Mouse (Mus musculus): Measurements from ENCODE around the gene Rcan2.

The Rcan2 gene

DNA sequence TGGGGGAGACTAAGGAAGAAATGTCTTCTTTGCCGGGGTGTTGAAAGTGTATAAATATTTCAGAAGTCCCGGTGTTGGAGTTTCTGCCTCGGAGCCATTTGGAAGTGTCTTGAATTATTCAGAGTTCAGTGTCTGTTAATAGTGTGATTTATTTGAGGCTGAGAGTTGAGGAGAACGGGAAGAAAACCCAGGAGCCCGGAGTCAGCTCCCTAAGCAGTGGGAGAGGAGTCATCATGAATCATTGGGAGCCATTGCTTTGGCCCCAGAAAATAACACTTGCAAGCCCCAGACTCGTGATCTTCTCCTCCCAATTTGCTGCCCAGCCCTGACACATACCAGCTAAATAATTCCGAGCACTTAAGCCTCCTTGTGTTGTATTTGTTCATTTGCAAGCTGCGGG, 115.0 kb downstream of the Rcan2 start:
- DNase-seq (ENCODE audit: low spot score in 2 of 2), result no peak

DNA sequence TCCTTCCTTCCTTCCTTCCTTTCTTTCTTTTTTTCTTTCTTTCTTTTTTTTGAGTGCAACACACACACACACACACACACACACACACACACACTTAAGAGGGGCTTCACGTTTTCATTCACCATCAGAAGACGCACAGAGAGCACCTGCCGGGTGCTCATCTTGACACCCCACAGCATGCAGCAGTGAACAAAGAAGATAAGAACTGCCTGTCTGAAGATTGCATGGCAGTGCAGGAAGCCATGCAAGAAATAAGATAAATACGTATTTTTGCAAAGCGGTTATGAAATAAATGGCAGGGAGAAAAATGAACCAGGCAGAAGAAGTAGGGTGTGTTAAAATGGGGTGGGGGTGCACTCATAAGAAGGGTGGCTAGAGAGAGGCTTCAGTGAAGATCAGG, 116.0 kb downstream of the Rcan2 start:
- no peak for DNase-seq (ENCODE audit: low spot score in 2 of 2)

DNA sequence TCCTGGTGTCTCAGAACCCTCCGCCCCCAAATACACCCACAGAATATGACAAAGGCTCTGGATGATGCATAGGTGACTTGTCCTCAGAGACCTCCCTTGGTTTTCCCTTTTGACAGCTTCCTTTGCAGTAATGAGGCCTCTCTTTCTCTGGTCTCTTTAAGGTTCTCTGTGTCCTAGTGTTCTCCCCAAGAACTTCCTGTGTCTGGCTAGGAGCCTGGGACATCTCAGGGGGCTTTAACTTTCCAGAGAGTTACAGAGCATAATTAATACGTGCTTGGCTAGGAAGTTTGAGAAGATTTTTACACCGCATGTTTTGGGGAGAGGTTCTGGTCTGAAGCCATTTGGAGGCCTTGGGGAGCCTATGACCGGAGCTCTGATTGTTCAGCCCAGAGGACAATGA, 128.7 kb downstream of the Rcan2 start:
- no peak for DNase-seq (ENCODE audit: low spot score in 2 of 2)

DNA sequence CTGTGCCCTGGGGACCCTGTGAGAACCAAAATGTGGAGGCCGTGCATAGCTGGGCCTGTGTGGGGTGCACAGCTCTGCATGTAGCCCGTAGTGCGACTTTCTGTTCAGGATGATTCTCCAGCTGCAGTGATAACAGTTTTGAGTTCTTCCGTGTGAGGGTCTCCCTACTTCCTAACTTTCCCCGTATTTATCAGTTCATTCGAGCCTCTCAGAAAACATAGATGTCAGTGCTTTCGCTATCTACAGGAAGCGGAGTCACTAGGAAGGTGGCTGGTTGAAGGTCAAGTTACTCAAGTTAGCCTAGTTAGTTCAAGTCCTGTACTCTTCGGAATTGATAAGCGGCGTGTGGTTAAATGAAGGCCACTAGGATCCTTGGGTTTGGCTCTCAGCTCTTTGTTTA, 130.6 kb downstream of the Rcan2 start:
- DNase-seq (ENCODE audit: low spot score in 2 of 2), result no peak

DNA sequence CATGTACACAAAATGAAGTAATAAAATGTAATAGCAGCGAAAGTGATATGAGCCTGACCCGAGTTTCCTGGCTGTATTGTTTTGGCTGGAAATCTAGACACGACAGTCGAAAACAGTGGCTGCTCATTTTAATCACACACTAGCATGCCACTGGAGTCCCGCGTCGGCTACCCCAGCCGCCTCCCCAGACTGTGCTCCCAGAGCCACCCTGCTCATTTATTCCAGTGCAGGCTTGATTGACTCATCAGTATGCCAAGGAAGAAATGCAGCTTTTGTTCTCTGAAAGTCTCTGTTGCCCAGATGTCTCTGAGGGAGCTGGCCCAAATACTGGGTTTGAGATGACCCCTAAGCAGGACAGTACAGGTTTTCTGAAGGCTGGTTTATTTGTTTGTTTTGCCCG, 132.9 kb downstream of the Rcan2 start:
- no peak for DNase-seq (ENCODE audit: low spot score in 2 of 2)

DNA sequence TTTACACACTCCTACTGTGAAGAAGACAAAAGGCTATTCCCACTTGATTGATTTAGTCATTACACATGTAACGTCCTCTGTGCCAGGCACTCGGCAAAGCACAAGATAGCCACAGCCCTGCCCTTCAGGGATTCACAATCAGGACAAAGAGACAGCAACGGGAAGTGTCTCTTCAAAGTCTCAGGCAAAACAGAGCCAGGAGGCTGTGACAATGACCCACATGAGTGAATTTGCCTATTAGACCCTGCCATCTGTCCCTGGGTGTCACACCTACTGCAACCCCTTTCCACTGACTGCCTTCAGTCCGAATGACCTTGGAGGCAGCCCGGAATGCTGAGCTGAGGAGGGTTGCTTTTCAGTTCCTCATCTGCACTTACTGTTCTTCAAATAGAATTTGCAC, 151.1 kb downstream of the Rcan2 start:
- DNase-seq (ENCODE audit: low spot score in 2 of 2), result peak in 1 of 2 experiments; percentile 6

DNA sequence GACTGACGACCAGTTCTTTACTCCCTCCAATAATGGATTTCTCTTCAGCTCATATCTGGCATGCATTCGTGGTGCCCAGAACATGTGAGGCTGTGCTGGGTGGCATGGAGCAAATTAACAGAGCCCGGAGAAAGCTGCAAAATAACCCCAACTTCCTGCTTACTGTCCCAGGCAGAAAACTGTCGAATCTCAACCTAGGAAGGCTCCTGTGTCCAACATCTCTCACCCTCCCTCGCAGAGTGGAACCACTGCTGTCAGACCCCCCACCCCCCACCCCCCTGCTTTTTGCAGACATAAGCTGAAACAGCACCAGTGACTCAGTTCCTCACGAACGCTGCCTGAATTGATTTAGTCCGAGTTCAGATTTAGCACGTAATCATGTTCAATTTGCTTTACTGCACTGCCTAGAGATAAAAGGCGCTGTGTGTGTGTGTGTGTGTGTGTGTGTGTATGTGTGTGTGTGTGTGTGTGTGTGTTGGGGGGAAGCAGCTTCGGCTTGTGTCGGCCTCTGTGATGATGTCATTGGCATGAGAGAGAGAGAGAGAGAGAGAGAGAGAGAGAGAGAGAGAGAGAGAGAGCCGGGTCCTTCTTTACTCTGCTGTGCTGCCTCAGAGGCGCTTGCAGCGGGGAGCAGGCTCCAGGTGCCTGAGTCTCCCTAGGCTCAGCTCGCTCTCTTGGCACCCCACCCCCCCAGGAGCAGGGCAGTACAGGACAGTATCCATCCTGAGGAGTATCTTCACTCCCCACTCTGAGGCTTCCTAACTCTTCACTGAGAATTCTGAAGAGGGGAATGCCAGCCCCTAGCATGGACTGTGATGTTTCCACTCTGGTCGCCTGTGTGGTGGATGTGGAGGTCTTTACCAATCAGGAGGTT, 151.7 kb downstream of the Rcan2 start:
- DNase-seq (ENCODE audit: low spot score in 2 of 2), result no peak

DNA sequence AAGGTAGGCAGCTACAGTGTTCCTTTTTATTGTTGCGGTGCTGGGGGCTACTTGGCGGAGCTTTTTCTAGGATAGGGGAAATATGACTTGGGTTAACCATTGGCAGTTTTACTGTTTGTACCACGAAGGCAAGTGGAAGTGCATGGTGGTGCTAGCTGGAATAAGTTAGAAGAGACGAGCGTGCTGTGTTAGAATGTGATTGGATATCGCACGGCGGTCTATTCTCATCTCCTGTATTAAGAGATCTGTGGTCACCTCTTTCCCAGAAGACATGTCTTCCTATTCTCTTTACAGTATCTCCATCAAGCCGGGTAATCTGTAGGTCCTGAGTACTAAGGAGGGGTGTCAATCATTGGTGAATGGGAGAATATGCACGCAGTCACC, 152.4 kb downstream of the Rcan2 start:
- no peak for DNase-seq (ENCODE audit: low spot score in 2 of 2)

DNA sequence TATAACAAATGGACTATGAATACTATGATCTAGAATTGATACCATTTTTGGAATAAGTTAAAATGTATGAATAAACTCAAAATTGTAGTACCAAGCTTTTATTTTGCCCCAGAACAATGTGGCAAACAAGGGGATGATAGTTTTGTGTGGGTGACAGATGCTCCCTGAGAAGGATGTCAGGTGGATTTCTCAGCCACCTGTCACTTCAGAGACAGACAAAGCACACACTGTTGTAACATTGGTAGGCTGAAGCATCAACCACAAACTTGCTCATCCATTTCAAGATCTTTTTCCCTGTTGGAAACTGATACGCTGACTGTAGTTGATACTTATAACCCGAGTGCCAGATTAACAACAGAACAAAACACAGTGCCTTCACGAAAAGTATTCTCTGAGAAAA, 158.6 kb downstream of the Rcan2 start:
- no peak for DNase-seq (ENCODE audit: low spot score in 2 of 2)

DNA sequence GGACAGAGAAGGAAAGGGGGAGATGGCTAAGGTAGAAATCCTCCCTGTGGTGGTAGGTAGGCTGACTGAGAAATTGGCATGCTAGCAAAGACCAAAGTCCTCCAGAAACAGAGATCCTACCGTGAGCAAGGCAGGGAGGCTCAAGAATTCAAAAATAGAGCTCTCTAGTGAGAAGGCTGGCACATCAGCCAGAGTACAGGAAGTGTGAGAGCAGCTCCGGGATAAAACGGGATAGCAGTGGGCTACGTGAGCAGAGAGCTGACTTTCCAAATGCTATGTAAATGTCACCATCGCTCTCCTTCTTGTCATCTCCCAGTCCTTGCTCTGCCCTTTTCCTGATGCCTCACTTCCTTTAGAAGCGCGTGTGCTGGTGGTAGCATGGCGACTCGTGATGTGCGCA, 168.8 kb downstream of the Rcan2 start:
- DNase-seq (ENCODE audit: low spot score in 2 of 2), result no peak

DNA sequence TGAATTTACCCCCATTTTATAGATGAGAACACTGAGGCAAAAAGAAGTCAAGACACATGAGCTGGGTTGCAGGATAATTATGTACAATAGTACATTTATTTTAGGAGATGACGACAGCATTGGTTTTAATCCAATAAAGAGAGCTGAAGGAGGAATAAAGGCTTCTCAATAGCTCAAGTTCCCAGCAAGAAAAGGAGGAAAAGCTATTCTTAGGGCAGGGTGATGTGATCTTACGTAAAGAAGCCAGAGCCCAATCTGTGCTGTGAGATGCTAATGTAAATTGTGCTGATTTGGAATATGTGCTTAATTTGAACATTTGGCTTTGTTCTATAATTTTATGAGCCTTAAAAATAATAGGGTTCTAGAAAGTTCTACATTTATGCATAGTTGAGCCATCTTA, 176.4 kb downstream of the Rcan2 start:
- no peak for DNase-seq (ENCODE audit: low spot score in 2 of 2)

DNA sequence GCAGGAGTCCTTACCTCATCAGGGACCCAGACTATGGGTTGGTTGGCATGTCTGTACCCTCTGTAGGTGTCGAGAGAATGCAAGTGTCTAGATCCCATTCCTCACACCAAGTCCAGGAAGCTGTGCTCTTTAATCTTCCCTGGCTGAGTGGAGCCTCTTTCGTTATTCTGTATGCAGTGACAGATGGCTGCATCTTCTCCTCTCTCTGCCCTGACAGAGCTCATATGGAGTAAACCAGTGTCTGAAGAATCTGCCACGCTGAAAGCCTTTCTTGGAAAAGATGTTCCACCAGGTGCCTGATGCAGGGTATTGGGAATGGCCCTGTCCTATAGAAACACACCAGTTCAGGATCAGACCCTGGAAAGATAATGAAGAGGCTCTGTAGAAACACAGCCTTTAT, 178.8 kb downstream of the Rcan2 start:
- no peak for DNase-seq (ENCODE audit: low spot score in 2 of 2)

DNA sequence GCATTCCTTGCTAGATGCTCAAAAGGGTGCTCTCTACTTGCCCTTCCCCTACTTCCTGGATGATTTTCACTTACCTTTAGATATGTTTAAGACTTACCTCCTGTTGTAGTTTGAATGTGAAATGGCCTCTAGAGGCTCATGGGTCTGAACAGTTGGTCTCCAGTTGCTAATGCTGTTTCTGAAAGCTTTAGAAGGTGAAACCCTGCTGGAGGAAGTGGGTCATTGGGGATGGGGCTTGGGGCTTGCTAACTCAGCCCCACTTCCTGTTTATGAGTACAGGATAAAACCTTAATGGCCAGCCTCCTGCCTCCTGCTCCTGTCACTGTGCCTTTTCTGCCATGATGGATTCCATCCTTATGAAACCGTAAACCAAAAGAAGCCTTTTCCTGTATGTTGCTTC, 181.4 kb downstream of the Rcan2 start:
- peak in 1 of 2 experiments; percentile 1 for DNase-seq (ENCODE audit: low spot score in 2 of 2)

DNA sequence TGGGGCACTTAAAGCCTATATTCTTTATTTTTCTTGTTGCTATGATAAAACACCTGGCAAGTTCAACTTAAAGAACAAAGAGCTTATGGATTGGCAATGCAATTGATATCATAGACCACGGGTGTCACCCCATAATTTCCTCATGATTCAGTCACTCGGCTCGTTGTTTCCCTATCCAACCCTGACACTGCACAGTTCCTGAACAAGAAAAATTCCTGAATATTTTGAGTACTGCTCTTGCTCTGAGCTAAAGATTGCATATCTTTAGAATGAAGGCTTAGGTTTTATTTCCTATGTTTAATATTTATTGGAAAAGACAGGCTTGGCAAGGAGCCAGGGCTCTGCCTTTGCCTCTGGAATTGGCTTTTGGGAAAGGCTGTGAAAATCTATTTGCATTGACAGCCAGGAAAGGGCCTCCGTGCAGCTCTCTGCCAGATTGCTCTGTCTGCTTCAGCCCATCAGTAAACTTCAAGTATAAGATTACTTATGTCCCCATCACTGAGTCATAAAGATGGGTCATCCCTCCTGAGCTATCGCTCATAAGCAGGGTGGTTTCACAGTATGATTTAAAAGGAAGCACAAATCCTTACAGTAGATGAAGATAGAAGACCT, 188.3 kb downstream of the Rcan2 start:
- no peak for DNase-seq (ENCODE audit: low spot score in 2 of 2)

DNA sequence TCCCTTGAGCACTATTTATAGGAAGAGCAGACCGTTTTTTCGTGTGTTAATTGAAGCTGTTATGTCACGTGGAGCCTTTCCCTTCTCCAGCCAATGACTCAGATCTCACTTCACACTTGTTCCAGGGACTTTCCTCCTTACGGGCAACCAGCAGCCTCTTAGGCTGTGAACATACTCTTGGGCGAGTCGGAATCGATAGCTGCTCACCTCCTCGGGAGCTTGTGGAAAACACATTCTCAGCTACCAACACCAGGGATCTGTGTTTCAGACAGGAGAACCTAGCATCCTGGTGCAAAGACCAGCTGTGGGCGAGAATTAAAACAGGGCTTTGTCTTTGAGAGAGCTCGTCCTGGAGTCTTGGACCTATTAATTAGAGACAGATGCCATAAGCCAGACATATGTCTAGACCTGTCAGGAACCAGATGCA, 189.8 kb downstream of the Rcan2 start:
- no peak for DNase-seq (ENCODE audit: low spot score in 2 of 2)

DNA sequence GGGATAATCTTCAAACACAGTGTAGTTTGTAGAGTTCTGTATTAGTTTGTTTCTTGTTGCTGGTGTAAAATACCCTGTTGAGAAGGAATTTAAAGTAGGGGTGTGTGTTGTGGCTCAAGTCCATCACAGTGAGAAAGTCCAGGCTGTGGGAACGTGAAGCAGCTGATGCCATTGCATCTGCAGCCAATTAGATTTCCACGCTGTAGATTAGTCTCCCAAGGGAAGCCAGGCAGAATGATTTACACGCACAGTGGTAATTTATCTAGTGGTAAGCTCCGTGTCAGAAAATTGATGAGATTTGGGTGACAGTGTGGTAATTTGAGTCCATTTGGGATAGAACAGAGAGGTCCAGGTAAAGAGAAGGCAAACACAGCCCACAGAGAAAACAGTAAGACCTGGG, 192.9 kb downstream of the Rcan2 start:
- DNase-seq (ENCODE audit: low spot score in 2 of 2), result no peak

DNA sequence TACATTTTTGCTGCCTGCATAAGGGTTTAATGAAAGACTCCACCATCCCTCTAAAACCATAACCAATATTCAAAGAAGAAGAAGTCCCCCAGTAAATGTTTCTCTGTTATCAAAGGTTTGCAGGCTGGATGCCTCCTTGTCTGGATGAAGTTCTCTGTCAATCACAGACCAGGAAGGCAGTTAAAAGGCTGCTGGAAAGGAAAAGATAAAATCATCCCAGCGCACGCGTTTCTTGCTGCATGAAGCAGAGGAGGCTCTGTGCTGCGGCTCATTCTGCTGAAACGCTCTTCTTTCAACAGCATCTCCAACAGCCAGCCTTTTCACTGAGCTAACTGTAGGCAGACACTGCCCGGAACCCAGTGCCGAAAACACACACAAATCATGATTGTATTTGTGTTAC, 196.4 kb downstream of the Rcan2 start:
- DNase-seq (ENCODE audit: low spot score in 2 of 2), result no peak

DNA sequence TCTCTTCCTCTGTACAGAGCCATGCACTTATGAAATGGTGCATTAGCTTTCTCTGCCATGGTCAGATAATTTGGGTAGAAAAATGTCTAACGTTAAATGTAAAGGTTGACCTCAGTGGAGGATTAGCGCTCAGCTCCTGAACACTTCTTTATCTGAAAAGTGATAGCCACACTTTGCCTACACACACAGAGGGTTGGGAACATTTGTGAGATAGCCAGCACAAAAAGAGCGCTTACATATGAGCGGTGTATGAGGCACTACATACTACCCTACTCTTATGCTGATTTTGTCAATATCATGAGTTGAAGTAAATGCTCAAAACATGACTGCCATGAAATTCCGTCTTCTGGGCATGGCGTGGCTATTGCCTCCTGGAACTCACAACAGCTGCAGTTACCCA, 196.9 kb downstream of the Rcan2 start:
- no peak for DNase-seq (ENCODE audit: low spot score in 2 of 2)

DNA sequence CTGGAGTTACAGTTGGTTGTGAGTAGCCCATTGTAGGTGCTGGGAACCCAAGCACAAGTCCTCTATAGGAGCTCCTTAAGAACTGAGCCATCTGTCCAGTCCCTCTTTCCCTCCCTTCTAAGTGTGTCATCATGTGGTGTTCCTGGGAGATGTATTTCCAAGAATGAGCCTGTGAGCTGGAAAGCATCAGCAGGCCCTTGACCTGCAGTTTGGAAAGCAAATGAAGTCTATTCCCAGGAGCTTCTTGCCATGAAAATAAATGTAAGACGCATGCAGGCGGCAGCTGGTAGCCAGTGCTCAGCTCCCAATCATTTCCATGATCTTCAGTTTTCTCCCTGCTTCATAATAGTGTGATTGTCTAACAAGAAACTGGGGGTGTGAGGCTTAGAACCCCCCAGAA, 203.2 kb downstream of the Rcan2 start:
- DNase-seq (ENCODE audit: low spot score in 2 of 2), result no peak

DNA sequence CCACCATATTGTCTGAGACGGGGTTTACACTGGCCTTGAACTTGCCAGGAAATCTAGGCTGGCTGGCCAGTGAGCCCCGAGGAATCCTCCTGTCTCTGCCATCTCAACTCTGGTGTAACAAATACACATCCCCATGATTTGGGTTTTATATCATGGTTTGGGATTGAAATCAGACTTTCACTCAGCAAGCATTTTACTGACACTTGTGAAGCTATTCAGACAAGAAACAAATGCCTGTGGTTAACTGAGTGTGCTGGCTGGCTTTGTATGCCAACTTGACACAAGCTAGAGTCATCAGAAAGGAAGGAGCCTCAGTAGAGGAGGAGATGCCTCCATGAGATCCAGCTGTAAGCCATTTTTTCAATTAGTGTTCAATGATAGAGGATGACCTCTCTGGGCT, 206.3 kb downstream of the Rcan2 start:
- no peak for DNase-seq (ENCODE audit: low spot score in 2 of 2)

DNA sequence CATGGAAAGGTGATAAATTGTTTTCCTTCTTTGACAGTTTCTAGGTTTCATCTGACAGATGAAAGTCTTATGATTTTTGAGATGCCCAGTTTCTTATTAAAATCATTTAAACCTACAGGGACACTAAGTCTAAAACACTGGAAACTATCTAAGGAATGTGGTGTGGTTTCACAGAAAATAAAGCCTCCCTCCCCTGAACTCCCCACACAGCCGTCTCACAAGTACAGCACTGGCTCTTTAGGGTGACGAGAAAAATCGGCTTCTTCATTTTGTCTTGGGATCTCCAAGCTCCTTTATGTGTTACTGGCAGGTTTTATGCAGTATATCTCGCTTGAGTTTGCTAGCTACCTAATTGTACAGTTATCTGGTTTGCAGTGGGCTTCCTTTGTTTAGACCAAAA, 210.8 kb downstream of the Rcan2 start:
- no peak for DNase-seq (ENCODE audit: low spot score in 2 of 2)

DNA sequence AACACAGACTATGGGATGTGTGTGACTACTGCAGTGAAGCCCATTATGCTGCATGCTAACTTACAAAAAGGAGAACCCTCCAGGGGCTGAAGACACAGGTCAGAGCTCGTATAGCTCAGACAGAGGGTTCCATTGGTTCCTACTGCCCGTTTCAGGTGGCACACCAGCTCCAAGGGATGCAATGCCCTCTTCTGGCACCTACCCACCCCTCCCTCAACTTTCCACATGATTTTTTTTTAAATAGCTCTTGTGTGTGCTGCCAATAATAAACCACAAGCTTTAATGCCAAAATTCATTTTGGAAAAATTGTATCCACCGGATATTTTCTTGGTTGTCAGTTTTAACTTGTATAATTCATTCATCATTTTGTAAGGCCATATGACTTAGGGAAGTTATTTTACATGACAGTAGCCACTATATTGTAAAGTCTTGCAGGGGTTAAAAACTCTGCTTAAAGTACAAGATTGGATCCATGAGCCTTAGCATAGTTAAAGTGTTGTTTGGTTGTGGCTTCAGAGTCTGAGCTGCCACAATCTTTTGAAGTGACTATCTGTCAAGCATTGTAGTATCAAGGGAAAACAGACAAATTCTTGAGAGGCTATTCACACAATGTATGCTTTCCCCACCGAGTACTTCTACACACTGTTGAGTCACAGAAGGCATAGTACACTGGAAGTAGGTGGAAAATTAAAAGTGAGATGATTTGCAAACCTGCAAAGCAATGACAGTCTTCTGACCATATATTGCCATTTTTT, 212.8 kb downstream of the Rcan2 start:
- DNase-seq (ENCODE audit: low spot score in 2 of 2), result no peak

DNA sequence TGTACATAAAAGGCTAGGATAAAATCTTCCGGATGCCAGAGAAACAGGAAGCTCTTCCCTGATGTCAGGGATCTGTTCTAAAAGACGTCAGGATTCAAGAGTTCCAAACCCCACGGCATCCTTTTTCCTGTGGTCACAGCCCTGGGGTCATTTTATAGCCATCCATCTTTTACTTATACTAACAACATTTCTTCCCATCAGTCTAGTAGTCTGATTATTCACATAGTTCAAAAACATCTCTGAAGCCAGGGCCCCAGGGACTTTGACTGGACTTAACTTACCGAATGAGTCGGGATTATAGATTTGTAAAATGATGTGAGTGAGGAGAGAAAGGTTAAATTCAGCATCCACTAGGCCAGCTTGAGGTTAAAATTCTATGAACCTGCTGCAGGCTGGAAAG, 215.2 kb downstream of the Rcan2 start:
- DNase-seq (ENCODE audit: low spot score in 2 of 2), result no peak

Measured in natural killer cell, adult 2 months (primary cell).